Mouse (Mus musculus) embryonic fibroblast, embryonic 13.5 days (primary cell): Measurements from ENCODE around the gene Gli3.

Source experiments
- CTCF ChIP-seq: IDR thresholded peaks from 2 replicates; pipeline ENCODE4 v1.5.1; 2011; ENCODE audit warnings: mild to moderate bottlenecking, control low read depth, low read length, moderate library complexity, borderline replicate concordance; ENCODE audit not compliant: insufficient read depth
- POLR2A ChIP-seq: IDR thresholded peaks from 2 replicates; pipeline ENCODE4 v1.6.1; 2011; ENCODE audit warnings: low read depth, mild to moderate bottlenecking, control low read depth, low read length, moderate library complexity

DNA sequence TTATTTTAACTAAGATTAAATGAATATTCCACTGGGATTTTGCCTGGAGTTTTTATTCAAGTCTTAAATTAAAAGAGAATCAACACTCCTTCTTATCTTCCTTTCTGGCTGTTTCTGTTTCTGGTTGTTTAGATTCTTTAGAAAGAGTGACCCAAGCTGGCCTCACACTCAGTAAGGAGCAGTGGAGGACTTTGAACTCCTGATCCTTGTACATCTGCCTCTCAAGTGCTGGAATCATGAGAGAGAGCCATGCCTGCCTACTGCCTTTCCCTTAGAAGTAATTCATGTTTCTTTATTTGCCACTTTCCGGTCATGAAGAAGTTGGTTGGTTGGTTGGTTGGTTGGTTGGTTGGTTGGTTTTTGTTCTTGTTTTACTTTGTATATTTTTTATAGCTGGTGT is 218.5 kb downstream of the Gli3 start:
- TF ChIP-seq CTCF (no peak), POLR2A (no peak)
